Mouse (Mus musculus): ENCODE measurements at regions not wholly inside any gene's neighbourhood (a gene's known extent, or its start where the extent isn't known, plus 50 kb on each side); places are given as distances from the start of the nearest gene placed in this dataset.

GRCm38 (mm10) chr13:45145129-45145528 lies 66.6 kb downstream of the Gm9817 start:
- no peak overlapping the region for H3K9ac ChIP-seq (ENCODE audit: control insufficient read depth, low read depth, low read length, poor library complexity, severe bottlenecking)
- peaks cover 3 to 4% of the 10 kb centered on the region in 2 experiments; a peak in 3 of 4 replicates for H3K4me1 ChIP-seq (ENCODE audit: control insufficient read depth in 1 of 2, insufficient read depth in 2 of 2, low read length in 2 of 2)
- TF ChIP-seq CHD2 (IDR thresholded peaks at IDR 0.05; ENCODE audit: low read length), result no peak
- no peak for TF ChIP-seq RCOR1 (IDR thresholded peaks at IDR 0.05; ENCODE audit: low read depth, low read length)
- no peak for TF ChIP-seq CTCF (IDR thresholded peaks at IDR 0.05 in 2 of 3, conservative IDR thresholded peaks at IDR 0.05 in 1 of 3; ENCODE audit: control insufficient read depth in 1 of 3, insufficient read depth in 1 of 3, low read depth in 2 of 3, low read length in 3 of 3, poor library complexity in 1 of 3, severe bottlenecking in 1 of 3)
- TF ChIP-seq MAX (IDR thresholded peaks at IDR 0.05; ENCODE audit: low read length), result no peak
- no peak for TF ChIP-seq MYB (IDR thresholded peaks at IDR 0.05; ENCODE audit: low read depth, low read length)
- TF ChIP-seq MAFK (IDR thresholded peaks at IDR 0.05; ENCODE audit: borderline replicate concordance, low read depth, low read length), result no peak
- no peak for TF ChIP-seq JUND (IDR thresholded peaks at IDR 0.05; ENCODE audit: low read depth, low read length)
- no peak for TF ChIP-seq TCF12 (IDR thresholded peaks at IDR 0.05; ENCODE audit: low read depth, low read length)
- TF ChIP-seq ZNF384 (IDR thresholded peaks at IDR 0.05; ENCODE audit: low read depth, low read length), result peak; percentile 57
- peaks cover 0 to 10% of the 10 kb centered on the region in 2 experiments; a peak in 2 of 4 replicates for H3K36me3 ChIP-seq (ENCODE audit: control insufficient read depth in 1 of 2, insufficient read depth in 2 of 2, low read length in 2 of 2)
- no peaks in the 10 kb centered on the region for H3K9me3 ChIP-seq (replicated peaks; ENCODE audit: insufficient read depth, low read length)
- peaks cover 0 to 4% of the 10 kb centered on the region in 2 experiments; a peak in 1 of 4 replicates for H3K27me3 ChIP-seq (ENCODE audit: control insufficient read depth in 1 of 2, insufficient read depth in 2 of 2, low read length in 2 of 2)
- H3K4me3 ChIP-seq (ENCODE audit: control insufficient read depth in 1 of 2, insufficient read depth in 1 of 2, low read depth in 2 of 2, low read length in 2 of 2), result no peak overlapping the region
- no peak for DNase-seq (ENCODE audit: low read depth, low spot score)
- no peaks in the 10 kb centered on the region for H3K79me2 ChIP-seq (ENCODE audit: control insufficient read depth, insufficient read depth, low read length, poor library complexity)
- H3K27ac ChIP-seq (ENCODE audit: control insufficient read depth, low read depth, low read length), result no peak overlapping the region

GRCm38 (mm10) chr13:45156223-45156622 lies 77.7 kb downstream of the Gm9817 start:
- H3K9ac ChIP-seq (ENCODE audit: control insufficient read depth, low read depth, low read length, poor library complexity, severe bottlenecking), result no peak overlapping the region
- DNase-seq (ENCODE audit: low read depth, low spot score), result peak; percentile 26
- no peak overlapping the region for H3K27ac ChIP-seq (ENCODE audit: control insufficient read depth, low read depth, low read length)
- H3K36me3 ChIP-seq (ENCODE audit: control insufficient read depth in 1 of 2, insufficient read depth in 2 of 2, low read length in 2 of 2), result no peaks in the 10 kb centered on the region
- H3K4me1 ChIP-seq (ENCODE audit: control insufficient read depth in 1 of 2, insufficient read depth in 2 of 2, low read length in 2 of 2), result no peaks in the 10 kb centered on the region
- no peak for TF ChIP-seq POLR2AphosphoS2 (IDR thresholded peaks at IDR 0.05; ENCODE audit: low read length)
- TF ChIP-seq MEF2A (IDR thresholded peaks at IDR 0.05; ENCODE audit: extremely low read depth, insufficient replicate concordance, low read depth, low read length, poor library complexity, severe bottlenecking), result no peak
- TF ChIP-seq GATA1 (IDR thresholded peaks at IDR 0.05; ENCODE audit: low read depth, low read length), result no peak
- TF ChIP-seq CHD1 (IDR thresholded peaks at IDR 0.05; ENCODE audit: low read depth, low read length), result no peak
- TF ChIP-seq CTCF (IDR thresholded peaks at IDR 0.05 in 2 of 3, conservative IDR thresholded peaks at IDR 0.05 in 1 of 3; ENCODE audit: control insufficient read depth in 1 of 3, insufficient read depth in 1 of 3, low read depth in 2 of 3, low read length in 3 of 3, poor library complexity in 1 of 3, severe bottlenecking in 1 of 3), result peak in 1 of 3 experiments; percentile 47; a peak in 2 of 6 replicates
- TF ChIP-seq SIN3A (IDR thresholded peaks at IDR 0.05; ENCODE audit: low read length), result no peak
- TF ChIP-seq MXI1 (IDR thresholded peaks at IDR 0.05; ENCODE audit: low read depth, low read length), result no peak
- TF ChIP-seq MYB (IDR thresholded peaks at IDR 0.05; ENCODE audit: low read depth, low read length), result no peak
- no peak for TF ChIP-seq NELFE (IDR thresholded peaks at IDR 0.05; ENCODE audit: low read depth, low read length)
- peak; percentile 52 for TF ChIP-seq SMC3 (IDR thresholded peaks at IDR 0.05; ENCODE audit: low read depth, low read length)
- no peak for TF ChIP-seq USF2 (IDR thresholded peaks at IDR 0.05; ENCODE audit: borderline replicate concordance in 1 of 2, insufficient read depth in 1 of 2, low read depth in 1 of 2, low read length in 2 of 2)
- no peak for TF ChIP-seq MAFK (IDR thresholded peaks at IDR 0.05; ENCODE audit: borderline replicate concordance, low read depth, low read length)
- TF ChIP-seq ETS1 (IDR thresholded peaks at IDR 0.05; ENCODE audit: low read depth, low read length), result no peak
- no peak for TF ChIP-seq MAX (IDR thresholded peaks at IDR 0.05; ENCODE audit: low read length)
- peak; percentile 40 for TF ChIP-seq ZC3H11A (IDR thresholded peaks at IDR 0.05; ENCODE audit: low read depth, low read length)
- TF ChIP-seq HCFC1 (IDR thresholded peaks at IDR 0.05; ENCODE audit: low read depth, low read length), result no peak
- no peak for TF ChIP-seq RCOR1 (IDR thresholded peaks at IDR 0.05; ENCODE audit: low read depth, low read length)
- TF ChIP-seq POLR2AphosphoS5 (IDR thresholded peaks at IDR 0.05; ENCODE audit: borderline replicate concordance, low read depth, low read length), result no peak
- TF ChIP-seq ELF1 (IDR thresholded peaks at IDR 0.05; ENCODE audit: low read depth, low read length), result no peak
- TF ChIP-seq NRF1 (IDR thresholded peaks at IDR 0.05; ENCODE audit: insufficient read depth, low read depth, low read length, poor library complexity, severe bottlenecking), result no peak
- no peak for TF ChIP-seq TCF12 (IDR thresholded peaks at IDR 0.05; ENCODE audit: low read depth, low read length)
- TF ChIP-seq TAL1 (IDR thresholded peaks at IDR 0.05; ENCODE audit: low read length), result no peak
- peak; percentile 31 for TF ChIP-seq RAD21 (IDR thresholded peaks at IDR 0.05; ENCODE audit: low read depth, low read length)
- no peak for TF ChIP-seq JUND (IDR thresholded peaks at IDR 0.05; ENCODE audit: low read depth, low read length)
- H3K79me2 ChIP-seq (ENCODE audit: control insufficient read depth, insufficient read depth, low read length, poor library complexity), result no peaks in the 10 kb centered on the region
- peaks cover 0 to 7% of the 10 kb centered on the region in 2 experiments; a peak in 3 of 4 replicates for H3K27me3 ChIP-seq (ENCODE audit: control insufficient read depth in 1 of 2, insufficient read depth in 2 of 2, low read length in 2 of 2)
- H3K9me3 ChIP-seq (replicated peaks; ENCODE audit: insufficient read depth, low read length), result no peaks in the 10 kb centered on the region
- H3K4me3 ChIP-seq (ENCODE audit: control insufficient read depth in 1 of 2, insufficient read depth in 1 of 2, low read depth in 2 of 2, low read length in 2 of 2), result no peak overlapping the region
